19 mouse cellular contexts compared by ENCODE assay signal in the genomic region with DNA sequence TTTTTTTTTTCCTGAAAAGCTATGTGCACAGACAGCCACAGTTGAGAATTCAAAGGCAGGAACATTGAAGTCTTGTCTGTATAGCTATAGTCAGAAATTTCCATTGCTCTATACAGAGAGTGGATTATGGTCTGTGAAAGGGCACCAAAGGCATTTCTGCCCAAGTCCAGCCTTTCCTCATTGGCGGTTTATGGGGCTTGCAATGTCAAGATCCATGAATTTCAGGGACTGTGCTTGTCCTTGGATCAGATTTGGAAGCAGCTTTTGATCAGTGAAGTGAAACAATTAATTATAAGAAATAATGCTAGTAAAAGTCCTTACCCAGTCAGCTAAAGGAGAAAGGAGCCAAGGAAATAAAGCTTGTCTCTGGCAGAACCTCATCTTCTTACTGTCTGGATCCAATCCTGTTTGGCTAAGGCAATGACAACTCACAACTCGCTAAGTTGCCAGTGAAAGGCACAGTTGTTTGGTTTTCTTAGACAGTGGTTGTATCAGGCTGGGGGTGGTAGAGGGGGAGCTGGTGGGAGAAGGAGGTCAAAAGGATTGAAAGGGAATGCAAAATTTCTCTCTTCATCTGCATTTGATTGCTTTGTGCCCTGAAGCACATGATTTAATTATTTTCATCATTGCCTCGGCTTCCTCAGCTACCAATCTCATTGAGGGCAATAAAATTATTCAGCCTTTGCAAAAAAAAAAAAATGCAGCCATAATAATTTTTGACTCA.
DNase-seq lines count a peak whose midpoint lies in the region; ATAC-seq and TF ChIP-seq lines count a peak whose summit lies in the region.
"Had no signal": no experiment of that assay in that cellular context is flagged by ENCODE, and none has a peak within 500 bp of the region (broad histone marks: within the 10 kb centered on the region; RNA-seq: fewer than 3 reads in every experiment).

No protein-coding gene starts in this region.

- no peak for TF ChIP-seq CTCF in midbrain, postnatal 0 days (IDR thresholded peaks at IDR 0.05)

- H3K9ac ChIP-seq in hindbrain, embryonic 11.5 days (ENCODE audit: low read depth, low read length) = no peak overlapping the region
- H3K9ac ChIP-seq in midbrain, postnatal 0 days (replicated peaks; ENCODE audit: low read length, poor library complexity, severe bottlenecking) = no peak overlapping the region
- no peak overlapping the region for H3K9ac ChIP-seq in midbrain, embryonic 13.5 days (replicated peaks)
- no peak overlapping the region for H3K9ac ChIP-seq in kidney, embryonic 16.5 days (replicated peaks; ENCODE audit: low read length)
- H3K9ac ChIP-seq: forebrain, embryonic 12.5 days; heart, embryonic 13.5 days; limb, embryonic 15.5 days had no signal

- no peak overlapping the region for H3K27ac ChIP-seq in hindbrain, embryonic 11.5 days (ENCODE audit: low read depth, low read length)
- H3K27ac ChIP-seq in hindbrain, embryonic 10.5 days = no peak overlapping the region
- no peak overlapping the region for H3K27ac ChIP-seq in midbrain, postnatal 0 days (ENCODE audit: low read depth, low read length)
- no peak overlapping the region for H3K27ac ChIP-seq in midbrain, embryonic 13.5 days
- H3K27ac ChIP-seq in kidney, embryonic 16.5 days (ENCODE audit: low read length) = peak overlapping the region; percentile 87
- H3K27ac ChIP-seq: forebrain, embryonic 12.5 days; heart, embryonic 13.5 days; limb, embryonic 15.5 days had no signal

- H3K4me1 ChIP-seq in hindbrain, embryonic 11.5 days (replicated peaks; ENCODE audit: control insufficient read depth, insufficient read depth, low read length) = no peaks in the 10 kb centered on the region
- peaks cover 7% of the 10 kb centered on the region for H3K4me1 ChIP-seq in hindbrain, embryonic 10.5 days (replicated peaks)
- H3K4me1 ChIP-seq in midbrain, postnatal 0 days (ENCODE audit: insufficient read depth, low read length) = no peaks in the 10 kb centered on the region
- no peaks in the 10 kb centered on the region for H3K4me1 ChIP-seq in midbrain, embryonic 13.5 days (replicated peaks)
- peaks cover 7% of the 10 kb centered on the region for H3K4me1 ChIP-seq in kidney, embryonic 16.5 days (ENCODE audit: insufficient read depth, low read length)
- H3K4me1 ChIP-seq: heart, embryonic 13.5 days; limb, embryonic 15.5 days had no signal

- DNase-seq in hindbrain, embryonic 11.5 days (ENCODE audit: low spot score) = no peak
- DNase-seq in hindbrain, embryonic 10.5 days (ENCODE audit: low spot score) = no peak
- DNase-seq in midbrain, postnatal 0 days (ENCODE audit: low spot score) = peak; percentile 21
- DNase-seq in retina, embryonic 14.5 days (ENCODE audit: low spot score) = peak; percentile 65
- DNase-seq in thymus, postnatal 14 days = no peak
- DNase-seq in layer of hippocampus, postnatal 10 days (ENCODE audit: low spot score in 2 of 2) = no peak
- DNase-seq: adrenal gland, postnatal 36 days; gastrocnemius, postnatal 14 days; heart, adult 18-20 months; layer of hippocampus, postnatal 36 days; lung, postnatal 10 days; thymus, postnatal 25 days had no signal

- peak; percentile 49 for ATAC-seq in hindbrain, embryonic 11.5 days (ENCODE audit: low FRiP score)
- no peak for ATAC-seq in midbrain, postnatal 0 days (ENCODE audit: low FRiP score)
- no peak for ATAC-seq in midbrain, embryonic 13.5 days
- ATAC-seq in kidney, embryonic 16.5 days (ENCODE audit: low FRiP score, low TSS enrichment) = peak; percentile 92
- ATAC-seq: midbrain, embryonic 16.5 days had no signal

- no peak overlapping the region for H3K4me2 ChIP-seq in hindbrain, embryonic 11.5 days (replicated peaks; ENCODE audit: low read depth, low read length)
- no peak overlapping the region for H3K4me2 ChIP-seq in midbrain, postnatal 0 days (ENCODE audit: low read depth, low read length, poor library complexity, severe bottlenecking)
- no peak overlapping the region for H3K4me2 ChIP-seq in midbrain, embryonic 13.5 days (replicated peaks)
- H3K4me2 ChIP-seq in kidney, embryonic 16.5 days (replicated peaks; ENCODE audit: low read depth, low read length) = no peak overlapping the region
- H3K4me2 ChIP-seq: forebrain, embryonic 12.5 days; heart, embryonic 13.5 days; limb, embryonic 15.5 days had no signal

- no peak overlapping the region for H3K4me3 ChIP-seq in hindbrain, embryonic 11.5 days (ENCODE audit: low read depth, low read length)
- H3K4me3 ChIP-seq in hindbrain, embryonic 10.5 days = no peak overlapping the region
- H3K4me3 ChIP-seq in midbrain, postnatal 0 days (ENCODE audit: low read depth, low read length) = no peak overlapping the region
- no peak overlapping the region for H3K4me3 ChIP-seq in midbrain, embryonic 13.5 days (replicated peaks)
- H3K4me3 ChIP-seq in kidney, embryonic 16.5 days (ENCODE audit: low read length) = no peak overlapping the region
- H3K4me3 ChIP-seq: forebrain, embryonic 12.5 days; heart, embryonic 13.5 days; limb, embryonic 15.5 days had no signal

- 48% methylated on average over 3 of the region's 3 CpGs for WGBS in hindbrain, embryonic 11.5 days
- 57% methylated on average over 3 of the region's 3 CpGs for WGBS in hindbrain, embryonic 10.5 days
- WGBS in midbrain, postnatal 0 days = 49% methylated on average over 3 of the region's 3 CpGs
- 31% methylated on average over 3 of the region's 3 CpGs for WGBS in midbrain, embryonic 13.5 days
- WGBS in kidney, embryonic 16.5 days = 34% methylated on average over 3 of the region's 3 CpGs

- H3K9me3 ChIP-seq in hindbrain, embryonic 11.5 days (ENCODE audit: control insufficient read depth, low read length) = no peaks in the 10 kb centered on the region
- H3K9me3 ChIP-seq in hindbrain, embryonic 10.5 days = no peaks in the 10 kb centered on the region
- H3K9me3 ChIP-seq in midbrain, postnatal 0 days (ENCODE audit: low read length) = no peaks in the 10 kb centered on the region
- no peaks in the 10 kb centered on the region for H3K9me3 ChIP-seq in midbrain, embryonic 13.5 days
- no peaks in the 10 kb centered on the region for H3K9me3 ChIP-seq in kidney, embryonic 16.5 days (ENCODE audit: low read length)
- H3K9me3 ChIP-seq: forebrain, embryonic 12.5 days; heart, embryonic 13.5 days; limb, embryonic 15.5 days had no signal

- no peaks in the 10 kb centered on the region for H3K36me3 ChIP-seq in hindbrain, embryonic 11.5 days (ENCODE audit: control insufficient read depth, insufficient read depth, low read length)
- H3K36me3 ChIP-seq in hindbrain, embryonic 10.5 days = no peaks in the 10 kb centered on the region
- H3K36me3 ChIP-seq in midbrain, postnatal 0 days (ENCODE audit: insufficient read depth, low read length) = no peaks in the 10 kb centered on the region
- H3K36me3 ChIP-seq in midbrain, embryonic 13.5 days = no peaks in the 10 kb centered on the region
- no peaks in the 10 kb centered on the region for H3K36me3 ChIP-seq in kidney, embryonic 16.5 days (ENCODE audit: insufficient read depth, low read length)
- H3K36me3 ChIP-seq: forebrain, embryonic 12.5 days; heart, embryonic 13.5 days; limb, embryonic 15.5 days had no signal

- no peaks in the 10 kb centered on the region for H3K27me3 ChIP-seq in hindbrain, embryonic 11.5 days (ENCODE audit: control insufficient read depth, insufficient read depth, low read length)
- H3K27me3 ChIP-seq in hindbrain, embryonic 10.5 days (ENCODE audit: insufficient read depth, poor library complexity, severe bottlenecking) = no peaks in the 10 kb centered on the region
- no peaks in the 10 kb centered on the region for H3K27me3 ChIP-seq in midbrain, postnatal 0 days (ENCODE audit: insufficient read depth, low read length)
- H3K27me3 ChIP-seq in midbrain, embryonic 13.5 days = no peaks in the 10 kb centered on the region
- H3K27me3 ChIP-seq in kidney, embryonic 16.5 days (ENCODE audit: insufficient read depth, low read length) = no peaks in the 10 kb centered on the region
- H3K27me3 ChIP-seq: CH12.LX; forebrain, embryonic 12.5 days; heart, embryonic 13.5 days; limb, embryonic 15.5 days had no signal

Comparison
In these comparisons a context has a peak if more than half of its experiments do, and no peak if none do; other contexts are left out.
1. ATAC-seq: peak in hindbrain, embryonic 11.5 days (single experiment) and kidney, embryonic 16.5 days (single experiment); none in midbrain, postnatal 0 days (single experiment) and midbrain, embryonic 13.5 days (single experiment).
2. DNase-seq: peak in midbrain, postnatal 0 days (single experiment) and retina, embryonic 14.5 days (single experiment); none in hindbrain, embryonic 11.5 days (single experiment), hindbrain, embryonic 10.5 days (single experiment), thymus, postnatal 14 days (single experiment) and layer of hippocampus, postnatal 10 days (0 of 2).